Mouse (Mus musculus) kidney, embryonic 15.5 days (tissue): ENCODE measurements around the gene Mef2b. TPM values are rescaled to one million over a fixed set of nuclear protein-coding genes. Genes with fewer than 3 reads are reported as not detected.

Source experiments
- ATAC-seq: fragments of 200-750 bp; cut with Nextera tagmentation; replicated peaks from 2 replicates; pipeline ENCODE4 v1.8.0; 2017; ENCODE audit warnings: moderate TSS enrichment; ENCODE audit not compliant: low FRiP score
- H3K27ac ChIP-seq: fragments of 300-500 bp; sonication (generic); 2 replicates; pipeline ENCODE4 v1.5.1; 2015; ENCODE audit warnings: mild to moderate bottlenecking, inconsistent platforms
- H3K27me3 ChIP-seq: fragments of 300-500 bp; sonication (generic); 2 replicates; pipeline ENCODE4 v1.6.1; 2015; ENCODE audit warnings: inconsistent platforms
- H3K36me3 ChIP-seq: fragments of 300-500 bp; sonication (generic); 2 replicates; pipeline ENCODE4 v1.6.1; 2015; ENCODE audit warnings: inconsistent platforms
- H3K4me1 ChIP-seq: fragments of 300-500 bp; sonication (generic); 2 replicates; pipeline ENCODE4 v1.6.1; 2015; ENCODE audit warnings: inconsistent platforms
- H3K4me2 ChIP-seq: fragments of 300-500 bp; sonication (generic); 2 replicates; pipeline ENCODE4 v1.6.1; 2015; ENCODE audit warnings: moderate library complexity, mild to moderate bottlenecking, inconsistent platforms
- H3K4me3 ChIP-seq: fragments of 300-500 bp; sonication (generic); replicated peaks from 2 replicates; pipeline ENCODE4 v1.5.1; 2015; ENCODE audit warnings: mild to moderate bottlenecking, inconsistent platforms
- H3K9ac ChIP-seq: fragments of 300-500 bp; sonication (generic); 2 replicates; pipeline ENCODE4 v1.6.1; 2015; ENCODE audit warnings: mild to moderate bottlenecking, inconsistent platforms
- H3K9me3 ChIP-seq: fragments of 300-500 bp; sonication (generic); replicated peaks from 2 replicates; pipeline ENCODE4 v1.6.1; 2016; ENCODE audit warnings: inconsistent platforms
- WGBS: fragments of 180-500 bp; shearing (Covaris S2); methylation state at CpG from one replicate; pipeline ENCODE4 v1.1.7; 2015; ENCODE audit warnings: mixed read lengths; 5-methylcytosine and 5-hydroxymethylcytosine counted together
- polyA plus RNA-seq: library from polyadenylated mRNA; unstranded; fragments of >200 nt; fragmentation: Nextera tagmentation; extraction: Ambion mirVana; gene quantifications from 2 replicates; pipeline ENCODE4 v1.2.1, GENCODE M21; 2015

Mef2b gene
- polyA plus RNA-seq, 1 experiment from 2014 or later, result 0.29 TPM

- H3K27ac ChIP-seq, result no peak overlapping the region
- 15% methylated on average over 17 of the region's 17 CpGs for WGBS
- H3K27me3 ChIP-seq, result peaks cover 89% of the 10 kb centered on the region
These were observed 20.5 kb upstream of the Mef2b start for GRCm38 (mm10) chr8:70118726-70119700.

DNA sequence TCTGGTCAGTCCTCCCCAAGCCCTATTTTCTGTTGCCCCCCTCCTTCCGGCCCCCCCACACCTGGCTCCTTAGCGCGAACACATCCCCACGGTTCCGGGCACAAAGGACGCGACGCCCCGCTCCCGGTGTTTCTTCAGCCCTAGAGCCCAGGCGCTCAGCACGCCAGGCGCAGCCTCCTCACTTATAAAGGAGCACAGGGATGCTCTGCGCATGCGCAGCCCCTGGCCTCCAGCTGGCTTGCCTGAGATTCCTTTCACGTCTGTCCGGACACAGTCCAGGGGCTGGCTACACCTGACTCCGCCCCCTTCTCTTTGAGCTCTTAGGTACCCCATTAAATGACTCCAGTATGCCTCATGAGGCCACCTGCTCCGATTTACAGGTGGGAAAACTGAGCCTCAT, 18.8 kb upstream of the Mef2b start, which contains the start of gene Ncan:
Ncan (minus strand) TSS at position 207 of the 400 bp plus-strand sequence.
- no peak within 1 kb of the TSS for H3K9ac ChIP-seq
- H3K4me3 ChIP-seq, result 0 out of 2 replicates have a peak within 1 kb of the TSS, but pooled peaks have one; percentile 12
- no peaks in the 10 kb centered on the region for H3K36me3 ChIP-seq
- peak within 1 kb of the TSS; percentile 51 for H3K4me2 ChIP-seq
- peaks cover 7% of the 10 kb centered on the region for H3K4me1 ChIP-seq
- peaks cover 81% of the 10 kb centered on the region for H3K27me3 ChIP-seq
- no peaks in the 10 kb centered on the region for H3K9me3 ChIP-seq
- no peak within 1 kb of the TSS for H3K27ac ChIP-seq
- peak; percentile 81 for ATAC-seq
- WGBS, result 2% methylated on average over 19 of the region's 19 CpGs

More at GRCm38 (mm10) chr8:70118726-70119700, 20.5 kb upstream of the Mef2b start:
- H3K36me3 ChIP-seq, result no peaks in the 10 kb centered on the region
- no peak overlapping the region for H3K4me2 ChIP-seq
- no peaks in the 10 kb centered on the region for H3K9me3 ChIP-seq
- no peak overlapping the region for H3K9ac ChIP-seq
- no peak overlapping the region for H3K4me3 ChIP-seq
- ATAC-seq, result no peak
- H3K4me1 ChIP-seq, result peaks cover 7% of the 10 kb centered on the region

DNA sequence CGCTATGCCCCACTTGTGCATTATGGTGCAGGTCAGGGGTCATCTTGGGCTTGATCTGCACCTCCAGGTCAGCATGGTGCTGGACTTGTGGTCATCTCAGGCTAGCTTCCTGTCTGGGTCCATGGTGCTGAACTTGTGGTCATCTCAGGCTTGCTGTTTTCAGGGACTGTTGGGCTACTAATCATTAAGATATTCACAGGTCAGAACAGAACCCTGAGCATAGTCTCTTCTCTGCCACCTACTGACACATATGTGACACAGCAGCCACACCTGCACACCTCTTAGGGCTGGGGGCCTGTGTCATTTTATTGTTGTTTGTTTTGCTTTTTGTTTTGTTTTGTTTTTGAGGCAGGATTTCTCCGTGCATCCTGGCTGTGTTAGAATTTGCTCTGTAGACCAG, 16.6 kb upstream of the Mef2b start:
- ATAC-seq, result no peak

DNA sequence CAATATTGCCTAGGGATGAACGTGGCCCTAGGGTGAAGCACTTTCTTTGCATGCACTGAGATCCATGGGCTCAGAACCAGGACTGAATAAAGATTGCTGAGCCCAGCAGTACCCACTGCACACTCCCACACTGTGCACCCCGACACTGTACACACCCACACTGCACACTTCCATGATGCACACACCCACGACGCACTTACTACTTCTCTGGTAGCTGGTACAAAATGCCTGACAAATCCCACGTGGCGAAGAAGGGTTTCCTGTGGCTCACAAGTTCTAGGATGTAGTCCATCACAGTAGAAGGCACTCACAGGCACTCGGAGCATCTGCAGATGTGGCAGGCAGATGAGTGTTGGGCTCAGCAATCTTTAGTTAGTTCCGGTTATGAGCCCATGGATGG, 14.5 kb upstream of the Mef2b start:
- Histone ChIP-seq H3K27me3 (peaks cover 38% of the 10 kb centered on the region), H3K4me3 (no peak overlapping the region), H3K27ac (no peak overlapping the region), H3K9me3 (no peaks in the 10 kb centered on the region), H3K4me1 (peaks cover 14% of the 10 kb centered on the region), H3K9ac (no peak overlapping the region), H3K4me2 (no peak overlapping the region), H3K36me3 (no peaks in the 10 kb centered on the region)
- 62% methylated on average over 8 of the region's 8 CpGs for WGBS
- ATAC-seq, result no peak

More for the DNA sequence above, 16.6 kb upstream of the Mef2b start:
- Histone ChIP-seq H3K9ac (no peak overlapping the region), H3K9me3 (no peaks in the 10 kb centered on the region), H3K4me1 (peaks cover 7% of the 10 kb centered on the region), H3K4me2 (no peak overlapping the region), H3K4me3 (no peak overlapping the region), H3K36me3 (no peaks in the 10 kb centered on the region), H3K27me3 (peaks cover 60% of the 10 kb centered on the region), H3K27ac (no peak overlapping the region)
- 52% methylated on average over 2 of the region's 2 CpGs for WGBS

DNA sequence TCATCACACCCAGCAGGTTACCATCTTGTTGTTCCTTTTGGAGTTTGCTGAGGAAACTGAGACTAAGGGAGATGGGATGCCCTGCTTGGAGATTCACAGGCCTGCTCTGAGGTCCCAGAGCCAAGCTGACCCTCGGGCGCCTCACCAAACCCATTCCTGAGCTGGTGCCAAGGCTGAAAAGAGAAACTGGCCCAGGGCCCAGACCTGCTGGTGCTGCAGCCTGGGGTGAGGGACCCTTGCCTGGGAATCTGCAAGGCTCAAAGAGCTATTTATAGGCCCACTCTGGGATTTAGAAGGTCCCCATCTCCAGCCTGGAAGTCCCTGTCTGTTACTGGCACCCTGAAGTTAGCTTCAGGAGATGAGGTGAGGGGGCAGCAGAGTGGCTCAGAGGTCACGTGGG, 11.1 kb upstream of the Mef2b start:
- no peak for ATAC-seq
- peaks cover 22% of the 10 kb centered on the region for H3K4me1 ChIP-seq
- H3K9ac ChIP-seq, result no peak overlapping the region
- no peak overlapping the region for H3K27ac ChIP-seq
- peaks cover 14% of the 10 kb centered on the region for H3K27me3 ChIP-seq
- no peak overlapping the region for H3K4me3 ChIP-seq
- no peak overlapping the region for H3K4me2 ChIP-seq
- H3K9me3 ChIP-seq, result no peaks in the 10 kb centered on the region
- peaks cover 12% of the 10 kb centered on the region for H3K36me3 ChIP-seq
- WGBS, result 72% methylated on average over 3 of the region's 3 CpGs

- H3K9ac ChIP-seq, result no peak overlapping the region
- no peaks in the 10 kb centered on the region for H3K9me3 ChIP-seq
- peaks cover 22% of the 10 kb centered on the region for H3K36me3 ChIP-seq
- peaks cover 9% of the 10 kb centered on the region for H3K27me3 ChIP-seq
- H3K27ac ChIP-seq, result no peak overlapping the region
- no peak overlapping the region for H3K4me2 ChIP-seq
- no peak overlapping the region for H3K4me3 ChIP-seq
- H3K4me1 ChIP-seq, result peaks cover 22% of the 10 kb centered on the region
- no peak for ATAC-seq
- 55% methylated on average over 9 of the region's 9 CpGs for WGBS
These were observed 10.1 kb upstream of the Mef2b start for GRCm38 (mm10) chr8:70129309-70129952.

GRCm38 (mm10) chr8:70130066-70130465, 9.4 kb upstream of the Mef2b start:
- peaks cover 28% of the 10 kb centered on the region for H3K36me3 ChIP-seq
- no peak for ATAC-seq
- H3K4me2 ChIP-seq, result no peak overlapping the region
- H3K9me3 ChIP-seq, result no peaks in the 10 kb centered on the region
- WGBS, result 84% methylated on average over 3 of the region's 3 CpGs
- H3K4me1 ChIP-seq, result peaks cover 22% of the 10 kb centered on the region
- H3K27ac ChIP-seq, result no peak overlapping the region
- no peak overlapping the region for H3K4me3 ChIP-seq
- no peak overlapping the region for H3K9ac ChIP-seq
- peaks cover 6% of the 10 kb centered on the region for H3K27me3 ChIP-seq

- peak within 1 kb of the TSS; percentile 78 for H3K9ac ChIP-seq
- ATAC-seq, result peak; percentile 78
- H3K4me1 ChIP-seq, result peaks cover 22% of the 10 kb centered on the region
- peak within 1 kb of the TSS; percentile 90 for H3K4me2 ChIP-seq
- no peaks in the 10 kb centered on the region for H3K9me3 ChIP-seq
- H3K27ac ChIP-seq, result peak within 1 kb of the TSS; percentile 45
- peaks cover 41% of the 10 kb centered on the region for H3K36me3 ChIP-seq
- no peaks in the 10 kb centered on the region for H3K27me3 ChIP-seq
- WGBS, result 1% methylated on average over 37 of the region's 37 CpGs
- peak within 1 kb of the TSS; percentile 89 for H3K4me3 ChIP-seq
These were observed 8.2 kb upstream of the Mef2b start, which contains the start of gene Nr2c2ap for GRCm38 (mm10) chr8:70131166-70131883. Gene Nr2c2ap (plus strand): TSS chr8:70131333.

- no peak for ATAC-seq
- 91% methylated on average over 5 of the region's 5 CpGs for WGBS
- H3K27ac ChIP-seq, result no peak overlapping the region
- no peak overlapping the region for H3K4me3 ChIP-seq
- H3K9ac ChIP-seq, result no peak overlapping the region
- no peaks in the 10 kb centered on the region for H3K9me3 ChIP-seq
- no peak overlapping the region for H3K4me2 ChIP-seq
- H3K36me3 ChIP-seq, result peaks cover 54% of the 10 kb centered on the region
- no peaks in the 10 kb centered on the region for H3K27me3 ChIP-seq
- H3K4me1 ChIP-seq, result peaks cover 32% of the 10 kb centered on the region
These were observed 5.4 kb upstream of the Mef2b start for GRCm38 (mm10) chr8:70134086-70134485.

DNA sequence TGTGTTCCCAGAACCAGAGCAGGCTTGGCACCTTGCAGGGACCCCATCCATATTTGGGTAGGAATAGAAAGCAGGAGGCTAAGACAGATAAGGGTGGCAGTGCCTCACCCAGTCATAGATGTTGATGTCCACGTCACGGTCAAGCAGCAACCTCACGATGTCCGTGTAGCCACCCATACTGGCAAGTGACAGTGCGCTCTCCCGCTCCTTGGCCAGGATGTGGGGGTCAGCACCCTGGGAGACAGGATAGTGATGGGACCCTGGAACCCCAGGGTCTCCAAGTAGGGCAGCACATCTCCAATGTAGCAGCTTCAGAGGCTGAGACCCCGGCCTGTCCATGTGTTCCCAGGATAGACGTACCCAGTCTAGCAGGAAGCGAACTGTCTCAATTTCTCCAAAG, 4.6 kb upstream of the Mef2b start:
- no peaks in the 10 kb centered on the region for H3K27me3 ChIP-seq
- peaks cover 54% of the 10 kb centered on the region for H3K36me3 ChIP-seq
- no peak overlapping the region for H3K9ac ChIP-seq
- no peak overlapping the region for H3K4me3 ChIP-seq
- H3K27ac ChIP-seq, result no peak overlapping the region
- H3K4me1 ChIP-seq, result peaks cover 24% of the 10 kb centered on the region
- WGBS, result 92% methylated on average over 9 of the region's 9 CpGs
- H3K4me2 ChIP-seq, result no peak overlapping the region
- ATAC-seq, result no peak
- H3K9me3 ChIP-seq, result no peaks in the 10 kb centered on the region

GRCm38 (mm10) chr8:70136591-70136990, 2.9 kb upstream of the Mef2b start:
- H3K27ac ChIP-seq, result no peak overlapping the region
- H3K4me1 ChIP-seq, result peaks cover 29% of the 10 kb centered on the region
- no peak overlapping the region for H3K4me2 ChIP-seq
- WGBS, result 89% methylated on average over 4 of the region's 4 CpGs
- ATAC-seq, result no peak
- peaks cover 54% of the 10 kb centered on the region for H3K36me3 ChIP-seq
- no peak overlapping the region for H3K9ac ChIP-seq
- H3K9me3 ChIP-seq, result no peaks in the 10 kb centered on the region
- H3K4me3 ChIP-seq, result no peak overlapping the region
- no peaks in the 10 kb centered on the region for H3K27me3 ChIP-seq
